Mouse (Mus musculus) kidney, postnatal 4 days (tissue): ENCODE results near the gene Ppt1.
A peak's percentile ranks its signal among the peaks of the same experiment; 100 is the strongest.
"Not testable (repeated sequence)": the region's sequence is repeated elsewhere in the genome, so short reads cannot be mapped to it uniquely, and the experiment has no call there.

Experiments
- DNase-seq, 2 experiments: peaks; one replicate each; pipeline ENCODE4 v3.0.0; 2021; ENCODE audit warnings: mixed read lengths in 2 of 2

The Ppt1 gene

DNA sequence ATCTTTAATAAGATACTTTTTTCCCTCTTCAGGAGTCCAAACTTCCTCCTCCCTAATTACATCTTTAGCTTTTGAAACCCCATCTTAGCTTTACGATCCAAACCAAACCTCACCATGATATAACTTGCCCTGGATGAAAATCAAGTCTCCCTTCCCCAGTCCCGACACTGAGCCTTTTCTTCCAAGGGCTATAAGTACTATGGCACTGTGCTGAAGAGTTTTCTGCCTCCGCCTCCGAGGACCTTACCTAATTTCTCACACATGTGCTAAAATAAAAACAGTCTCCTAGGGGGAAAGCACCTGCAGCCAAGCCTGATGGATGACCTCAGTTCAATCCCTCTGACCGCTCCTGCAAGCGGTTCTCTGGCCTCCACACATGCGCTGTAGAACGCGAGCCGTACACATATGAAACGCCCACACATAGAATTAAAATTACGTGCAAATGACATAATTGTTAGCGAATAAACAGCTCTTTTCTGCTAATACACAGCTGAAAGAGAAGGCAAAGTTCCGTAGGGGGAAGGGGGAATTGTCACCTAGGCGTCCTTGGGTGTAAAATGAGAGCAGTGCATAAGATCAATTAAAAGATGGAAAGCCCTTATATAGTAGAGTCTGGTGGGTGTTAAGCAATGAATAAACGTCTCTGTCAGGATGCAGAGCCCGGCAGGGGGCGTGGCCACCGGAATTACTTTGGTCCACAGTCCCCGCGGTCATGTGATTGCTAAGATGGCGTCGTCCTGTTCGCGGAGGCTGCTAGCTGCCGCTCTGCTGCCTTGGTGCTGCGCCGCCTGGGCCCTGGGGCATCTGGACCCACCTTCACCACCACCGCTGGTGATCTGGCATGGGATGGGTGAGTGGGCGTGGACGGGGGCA, at the start of gene Ppt1:
Ppt1 (plus strand) TSS at position 713 of the 873 bp plus-strand sequence.
- DNase-seq, result peak; percentile 92 to 95

DNA sequence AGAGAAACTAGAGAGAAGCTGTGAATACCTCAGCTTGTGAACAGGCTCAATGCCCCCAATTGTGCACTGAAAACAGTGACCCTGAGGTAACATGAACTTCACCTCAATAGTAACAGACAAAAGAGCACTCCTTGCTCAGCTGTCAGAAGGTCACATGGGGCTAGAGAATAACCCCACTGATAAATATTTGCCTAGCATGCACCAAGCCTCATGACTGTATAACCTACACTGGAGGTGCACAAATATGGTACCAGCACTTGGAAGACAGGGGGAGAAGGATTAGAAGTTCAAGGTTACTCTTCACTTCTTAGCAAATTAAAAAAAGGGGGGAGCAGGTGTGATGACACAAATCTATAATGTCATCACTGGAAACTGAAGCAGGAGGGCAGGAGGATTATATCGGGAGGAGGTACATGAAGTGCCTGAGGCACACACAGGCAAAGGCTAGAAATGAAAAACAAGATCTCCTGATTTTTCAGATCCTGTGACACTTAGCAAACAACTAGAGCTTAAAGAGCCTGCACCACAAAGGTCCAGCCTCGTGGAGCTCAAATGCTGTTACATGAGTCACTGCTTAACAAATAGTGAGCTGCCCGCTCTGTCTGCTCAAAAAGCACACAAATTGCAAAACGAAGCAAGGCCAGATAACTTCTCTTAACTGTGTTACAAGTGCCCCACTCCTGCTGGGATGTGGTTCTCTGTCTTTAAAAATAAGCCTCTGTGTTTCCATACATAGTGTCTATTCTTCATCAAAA, 46.5 kb upstream of the Ppt1 start:
- no peak for DNase-seq

DNA sequence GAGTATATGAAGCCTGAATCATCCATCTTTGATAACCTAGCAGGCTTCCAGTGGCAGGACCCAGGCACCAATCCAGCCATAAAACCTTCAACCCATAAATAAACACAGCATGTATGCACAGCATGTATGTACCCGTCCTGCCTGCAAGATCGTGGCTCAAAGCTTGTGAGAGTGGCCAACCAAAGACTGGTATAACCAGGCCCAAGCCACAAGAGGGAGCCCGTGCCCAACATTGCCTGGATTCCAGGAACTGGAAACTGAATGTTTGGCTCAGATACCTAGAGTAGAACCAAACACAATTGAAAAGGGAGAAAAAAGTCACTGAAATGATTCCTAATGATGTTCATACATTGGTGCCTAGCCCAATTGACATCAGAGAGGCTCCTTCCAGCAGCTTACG, 27.9 kb upstream of the Ppt1 start:
- DNase-seq, result peak; percentile 78 to 81

DNA sequence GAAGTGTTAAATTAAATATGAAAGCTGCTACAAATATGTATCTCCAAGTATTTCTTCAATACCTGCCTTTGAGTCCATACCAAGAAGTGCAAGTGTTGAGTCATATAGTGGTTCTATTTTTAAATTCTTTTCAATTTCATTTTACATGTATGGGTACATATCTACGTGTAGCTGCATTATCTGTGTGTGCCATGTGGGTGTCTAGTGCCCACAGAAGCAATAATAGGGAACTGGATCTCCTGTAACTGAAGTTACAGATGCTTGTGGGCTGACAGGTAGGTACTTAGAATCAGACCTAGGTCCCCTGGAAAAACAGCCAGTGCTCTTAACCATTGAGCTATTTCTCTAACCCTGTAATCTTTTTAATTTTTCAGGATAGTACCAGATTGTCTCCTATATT, 24.9 kb upstream of the Ppt1 start:
- DNase-seq, result no peak

DNA sequence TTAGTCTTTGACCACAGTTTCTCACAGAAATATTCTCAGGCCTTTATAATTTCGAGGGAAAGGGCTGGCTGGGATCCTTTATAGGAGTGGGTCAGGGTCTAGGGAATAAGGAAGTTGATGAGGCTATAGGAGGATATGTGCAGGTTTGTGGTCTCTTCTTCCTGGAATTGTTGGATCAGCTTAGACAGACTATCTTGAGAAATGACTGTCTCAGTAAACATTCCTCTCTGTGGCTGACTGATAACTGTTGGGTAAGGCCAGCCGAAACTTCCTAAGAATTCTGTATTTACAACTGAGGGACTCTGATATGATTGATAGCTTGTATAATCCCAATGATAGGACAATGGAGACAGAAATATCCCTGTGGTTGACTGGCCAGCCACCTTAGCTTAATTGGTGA, 24.2 kb upstream of the Ppt1 start:
- no peak for DNase-seq

DNA sequence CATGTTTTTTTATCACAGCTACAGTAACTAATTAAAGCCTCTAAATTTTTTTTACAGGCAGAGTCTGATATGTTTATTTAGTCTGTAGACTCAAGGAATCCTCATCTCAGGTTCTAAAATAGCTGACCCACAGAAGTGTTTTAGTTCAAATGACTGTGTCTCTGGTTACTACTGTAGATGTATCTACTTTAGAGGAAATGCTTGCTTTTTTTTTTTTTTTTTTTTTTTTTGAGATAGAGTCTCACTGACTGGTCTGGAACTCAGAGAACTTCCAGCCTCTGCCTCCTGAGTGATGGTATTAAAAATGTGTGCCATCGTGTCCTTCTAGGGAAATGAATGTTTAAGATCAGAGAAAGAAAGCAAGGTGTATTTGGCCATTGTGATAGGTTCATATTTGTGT, 19.8 kb upstream of the Ppt1 start:
- DNase-seq, result no peak

DNA sequence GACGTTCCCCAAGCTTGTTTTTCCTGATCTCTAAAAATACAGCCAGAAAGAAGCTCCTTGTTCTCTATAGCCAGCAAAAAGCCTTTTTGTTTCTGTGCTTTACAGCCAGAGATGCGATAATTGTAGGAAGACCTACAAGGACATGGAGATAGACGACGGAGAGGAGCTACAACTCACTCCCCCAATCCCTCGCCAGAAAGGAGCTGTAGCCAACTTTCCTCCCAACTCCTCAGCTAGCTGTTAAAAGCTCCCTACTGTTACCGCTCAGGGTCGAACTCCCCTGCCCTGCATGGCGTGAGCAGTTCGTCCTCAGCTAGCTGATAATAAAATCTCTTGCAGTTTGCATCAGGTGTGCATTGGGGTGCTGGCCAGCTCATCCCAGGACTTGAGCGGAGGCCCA, 15.1 kb upstream of the Ppt1 start:
- not testable (repeated sequence) for DNase-seq

DNA sequence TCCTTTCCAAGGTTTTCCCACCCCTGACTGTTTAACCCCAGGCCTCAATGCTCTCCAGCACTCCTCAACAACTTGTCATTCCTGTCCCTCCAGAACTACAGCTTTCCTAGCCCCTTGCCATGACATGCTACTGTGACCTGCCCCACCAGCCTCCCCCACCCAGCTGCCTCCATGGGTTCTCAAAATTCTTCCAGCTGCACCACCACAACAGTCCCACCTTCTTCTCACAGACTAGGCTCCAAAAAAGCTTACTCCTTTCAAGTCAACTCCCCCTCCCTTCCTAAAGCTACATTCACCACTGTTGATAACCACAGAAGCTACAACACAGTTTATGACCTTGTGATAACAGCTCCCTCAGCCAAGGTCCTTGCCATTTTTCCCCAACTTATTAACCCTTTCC, 8.4 kb upstream of the Ppt1 start:
- DNase-seq, result no peak

DNA sequence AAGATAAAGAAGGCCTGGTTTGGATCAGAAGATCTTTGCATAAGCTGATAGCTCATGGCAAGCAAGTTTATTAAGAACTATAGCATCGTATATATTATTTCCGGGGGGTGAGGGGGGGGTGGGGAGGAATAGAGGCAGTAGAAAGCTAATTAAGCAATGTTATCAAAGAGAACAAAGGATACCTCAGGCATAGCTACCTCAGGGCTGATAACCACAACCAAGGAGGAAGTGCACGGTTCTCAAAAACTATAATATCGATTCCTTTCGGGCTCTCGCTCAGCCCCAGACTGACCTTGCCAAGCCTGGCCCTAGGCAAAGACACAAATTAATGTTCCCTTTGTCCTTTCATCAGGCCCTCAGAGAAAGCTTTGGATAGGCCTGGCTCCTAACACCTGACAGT, 6.7 kb upstream of the Ppt1 start:
- no peak for DNase-seq

DNA sequence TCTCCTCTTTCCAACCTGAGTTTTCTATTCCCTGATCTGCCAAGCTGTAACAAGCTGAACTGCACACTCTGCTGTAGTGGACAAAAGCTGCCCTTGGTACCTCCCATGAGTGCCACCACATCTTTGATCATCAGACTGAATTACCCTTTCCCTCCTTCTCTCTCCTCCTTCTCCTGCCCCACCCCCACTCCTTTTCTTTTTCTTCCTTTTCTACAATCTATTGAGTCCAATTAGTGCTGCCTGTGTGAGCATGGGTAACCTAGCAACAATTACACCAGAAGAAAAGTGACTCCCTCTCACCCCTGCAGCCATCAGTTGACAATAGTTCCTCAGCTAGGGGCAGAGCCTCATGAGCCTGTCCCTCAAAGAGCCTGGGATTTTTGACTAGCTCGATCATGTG, 4.2 kb upstream of the Ppt1 start:
- no peak for DNase-seq

DNA sequence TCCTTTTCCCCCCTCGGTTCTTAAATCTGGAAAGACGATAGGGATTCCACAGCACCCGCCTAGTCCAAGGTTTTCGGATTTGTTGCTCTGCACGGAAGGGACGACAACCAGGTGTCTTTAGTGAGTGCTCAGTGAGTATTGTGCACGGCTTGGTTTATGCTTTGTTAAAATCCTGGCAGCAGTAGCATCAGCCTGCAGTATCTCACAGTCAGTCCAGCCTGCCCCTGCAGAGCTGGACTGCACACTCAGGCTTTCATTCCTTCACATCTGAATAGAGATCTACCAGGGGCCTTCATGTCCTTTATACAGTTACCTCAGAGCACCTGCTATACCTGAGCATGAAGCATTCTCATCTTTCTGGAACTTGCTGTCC, 347 bp downstream of the Ppt1 start:
- DNase-seq, result no peak

DNA sequence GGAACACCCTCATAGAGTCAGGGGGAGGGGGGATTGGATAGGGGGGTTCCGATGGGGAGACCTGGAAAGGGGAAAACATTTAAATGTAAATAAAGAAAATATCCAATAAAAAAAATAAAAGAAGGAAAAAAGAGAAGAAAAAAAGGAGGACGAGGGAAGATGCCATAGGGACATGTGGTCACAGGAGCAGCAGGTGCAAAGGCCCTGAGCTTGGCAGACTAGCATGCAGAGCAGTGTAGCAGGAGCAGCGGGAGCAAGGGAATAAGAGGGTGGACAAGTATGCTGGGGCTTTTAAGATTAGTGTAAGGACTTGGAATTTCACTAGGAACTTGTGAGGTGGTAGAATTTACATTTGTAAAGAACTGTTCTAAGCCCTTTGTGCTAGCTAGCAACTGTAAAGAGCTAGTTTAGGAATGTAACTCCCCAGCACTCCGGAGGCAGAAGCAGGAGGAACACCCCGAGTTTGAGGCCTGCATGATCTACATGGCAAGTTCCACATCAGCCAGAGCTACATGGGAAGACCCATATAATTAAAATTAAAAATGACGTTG, 1.2 kb downstream of the Ppt1 start:
- no peak for DNase-seq

DNA sequence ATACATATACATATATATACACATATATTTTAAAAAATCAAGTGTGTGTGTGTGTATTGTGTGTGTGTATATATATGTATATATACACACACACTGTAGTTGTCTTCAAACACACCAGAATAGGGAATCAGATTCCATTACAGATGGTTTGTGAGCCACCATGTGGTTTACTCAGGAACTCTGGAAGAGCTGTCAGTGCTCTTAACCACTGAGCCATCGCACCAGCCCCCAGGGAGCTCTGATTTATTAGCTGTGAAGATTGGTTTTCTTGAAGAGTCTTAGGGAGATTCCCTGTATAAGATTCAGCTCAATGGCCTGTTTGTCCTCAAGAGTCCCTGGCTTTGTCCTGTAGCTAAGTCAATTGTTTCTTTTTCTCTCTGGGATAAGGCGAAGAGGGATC, 2.0 kb downstream of the Ppt1 start:
- no peak for DNase-seq

DNA sequence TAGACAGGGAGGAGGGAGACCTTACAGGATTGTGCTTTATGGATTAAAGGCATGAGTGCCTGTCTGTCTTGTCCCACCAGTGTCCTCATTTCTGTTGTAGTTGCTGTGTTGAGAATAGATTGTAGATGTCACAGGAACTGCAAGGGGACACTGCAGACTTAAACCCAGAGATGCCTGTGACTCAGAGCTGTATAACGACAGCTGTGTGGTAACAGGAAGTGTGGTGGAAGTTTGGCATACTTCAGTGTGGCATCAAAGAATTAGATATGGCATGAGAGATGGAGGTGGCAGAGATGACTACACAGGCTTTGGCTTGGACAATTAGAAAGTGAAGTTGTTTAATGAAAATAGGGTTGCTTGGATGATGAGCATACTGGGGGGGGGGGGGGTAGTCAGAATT, 2.4 kb downstream of the Ppt1 start:
- DNase-seq, result no peak

DNA sequence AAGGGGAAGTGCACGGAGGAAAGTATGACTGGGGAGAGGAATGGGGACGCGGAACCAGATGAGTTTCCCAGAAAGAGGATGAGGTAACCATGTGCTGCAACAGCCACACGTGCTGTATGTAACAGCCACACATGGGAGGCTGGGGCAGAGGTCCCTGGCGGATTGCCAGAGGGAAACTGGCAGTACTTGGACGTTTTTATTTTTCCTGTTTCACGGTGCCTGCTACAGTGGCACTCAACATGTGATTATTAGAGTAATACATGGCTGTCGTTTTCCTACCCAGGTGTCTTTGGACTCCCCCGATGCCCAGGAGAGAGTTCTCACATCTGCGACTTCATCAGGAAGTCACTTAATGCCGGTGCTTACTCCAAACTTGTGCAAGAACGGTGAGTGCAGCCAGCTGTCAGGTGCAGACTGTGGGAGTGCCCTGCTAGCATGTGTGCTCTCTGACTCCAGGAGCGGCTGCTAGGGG, 12.1 kb downstream of the Ppt1 start:
- DNase-seq, result peak; percentile 20 to 33

DNA sequence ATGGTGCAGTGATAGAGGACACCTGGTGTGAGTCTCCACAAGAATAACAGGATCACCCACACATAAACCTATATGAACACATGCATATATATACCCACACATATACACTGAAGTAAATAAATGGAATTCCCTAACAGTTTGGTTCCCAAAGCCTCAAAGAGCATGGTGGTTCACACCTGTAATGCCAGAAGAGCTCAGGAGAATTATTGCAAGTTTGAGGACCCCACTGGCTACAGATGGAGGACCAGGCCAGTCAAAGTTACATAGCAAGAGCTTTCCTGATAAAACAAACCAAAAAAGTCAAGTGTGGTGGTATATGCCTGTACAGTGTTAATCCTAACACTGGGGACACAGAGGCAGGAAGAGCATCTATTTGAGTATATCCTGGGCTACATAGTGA, 15.5 kb downstream of the Ppt1 start:
- DNase-seq, result no peak

DNA sequence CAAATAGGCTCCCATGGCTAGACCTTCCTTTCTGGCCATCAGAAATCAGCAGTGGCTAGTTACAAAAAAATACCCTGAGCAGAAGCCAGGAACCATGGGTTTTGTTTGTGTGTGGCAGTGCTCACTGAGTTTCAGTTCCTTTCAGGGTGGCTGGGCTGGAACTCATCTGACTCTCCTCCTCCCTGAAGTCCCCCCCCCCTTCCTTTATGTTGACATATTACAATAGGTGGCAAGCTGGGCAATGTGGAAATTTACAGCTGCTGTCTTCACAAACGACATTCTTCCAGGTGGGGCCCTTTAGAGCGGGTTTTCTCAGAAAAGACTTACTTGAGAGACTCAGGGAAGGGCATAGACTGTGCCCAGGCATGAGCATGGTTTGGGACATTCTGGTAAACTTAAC, 17.6 kb downstream of the Ppt1 start:
- no peak for DNase-seq

DNA sequence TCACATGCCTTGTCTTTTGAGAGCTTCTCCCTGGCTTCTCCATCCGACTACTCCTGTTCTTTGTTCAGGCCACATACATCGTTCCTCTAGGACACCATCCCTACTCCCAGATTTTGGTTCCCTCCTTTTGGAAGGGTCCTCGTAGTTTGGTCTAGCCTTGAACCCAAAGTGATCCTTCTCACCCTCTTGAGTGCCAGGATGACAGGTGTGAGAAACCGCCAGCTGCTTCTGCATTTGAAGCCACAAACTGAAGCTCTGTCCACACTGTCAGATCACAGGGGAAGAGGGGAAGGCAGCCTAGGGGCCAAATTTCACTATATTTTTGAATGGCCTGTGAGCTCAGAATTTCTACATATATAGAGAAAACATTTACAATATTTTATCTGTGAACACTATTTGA, 18.7 kb downstream of the Ppt1 start:
- DNase-seq, result no peak

DNA sequence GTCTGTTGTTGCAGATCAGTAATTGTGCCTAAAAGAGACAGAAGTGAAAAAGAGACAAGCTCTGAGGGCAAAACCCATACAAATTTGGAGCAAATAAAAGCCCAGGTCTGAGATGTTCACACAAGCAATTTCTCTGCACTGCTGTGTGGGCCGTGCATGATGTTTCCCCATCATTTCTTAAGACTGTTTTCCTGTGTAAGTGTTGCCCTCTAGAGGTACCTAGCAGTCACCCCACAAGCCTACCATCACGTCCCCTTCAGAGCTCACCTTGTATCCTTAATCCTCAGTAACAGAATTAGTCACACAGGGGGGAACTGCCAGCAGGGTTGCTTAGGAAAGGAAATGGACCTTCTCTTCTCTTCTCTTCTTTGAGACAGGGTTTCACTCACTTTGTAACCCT, 21.9 kb downstream of the Ppt1 start:
- no peak for DNase-seq

DNA sequence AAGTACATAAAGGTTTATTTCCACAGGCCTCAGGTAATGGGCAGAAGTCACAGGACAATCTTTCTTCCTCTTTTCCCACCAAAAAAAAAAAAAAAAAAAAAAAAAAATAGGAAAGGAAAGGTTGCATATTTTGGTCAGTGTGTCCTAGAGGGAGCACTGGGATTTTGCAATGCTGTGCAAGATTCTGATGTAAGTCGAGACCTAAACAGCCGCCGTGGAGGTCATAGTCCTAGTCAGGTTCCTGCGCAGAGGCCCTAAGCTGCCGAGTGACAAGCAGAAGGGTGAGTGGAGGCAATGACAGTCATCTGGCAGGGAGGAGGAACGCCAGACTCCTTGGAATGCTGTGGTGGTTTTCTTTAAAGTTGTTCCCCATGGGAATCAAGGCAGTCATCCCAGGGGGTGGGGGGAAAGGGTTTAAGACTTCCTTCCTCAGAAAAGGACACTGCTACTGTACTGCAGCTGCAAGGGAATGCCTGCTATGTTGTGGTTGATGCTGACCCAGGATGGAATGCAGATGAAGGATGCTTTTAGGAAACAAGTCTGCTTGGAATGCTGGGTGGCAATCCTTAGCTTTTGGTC, 23.1 kb downstream of the Ppt1 start:
- peak; percentile 17 to 23 for DNase-seq

DNA sequence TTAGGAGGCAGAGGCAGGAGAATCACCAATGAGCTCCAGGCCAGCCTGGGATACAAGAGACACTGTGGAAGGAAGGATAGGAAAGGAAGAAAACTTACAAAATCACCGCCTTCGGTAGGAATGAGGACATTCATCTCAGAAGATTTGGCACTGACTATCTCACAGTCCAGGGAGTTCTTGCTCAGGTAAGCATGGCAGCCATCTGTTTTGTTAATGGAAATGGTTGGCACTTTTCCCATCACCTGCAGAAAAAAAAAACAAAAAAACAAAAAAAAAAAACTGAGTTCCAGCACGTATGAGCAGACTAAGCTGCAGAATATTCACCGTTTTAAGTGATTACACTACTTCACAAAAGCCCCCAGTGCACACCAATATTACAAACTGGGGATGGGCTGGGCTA, 25.8 kb downstream of the Ppt1 start:
- no peak for DNase-seq

DNA sequence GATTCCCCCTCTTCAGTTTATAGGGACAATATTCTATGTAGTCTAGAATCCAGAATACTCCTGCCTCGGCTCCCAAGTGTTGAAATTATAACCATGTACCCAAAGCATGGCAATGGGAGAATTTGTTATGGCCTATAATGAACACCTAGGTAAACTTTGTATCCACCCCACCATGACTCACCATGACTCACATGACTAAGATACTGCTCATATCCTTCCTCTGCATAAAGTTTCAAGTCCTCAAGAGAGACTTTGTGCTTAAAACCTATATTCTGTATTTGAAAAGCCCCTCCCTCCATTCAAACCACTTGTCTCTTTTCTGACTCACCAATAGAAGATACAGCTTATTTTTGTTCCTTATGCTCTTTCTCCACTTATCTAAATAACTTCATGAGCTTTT, 32.0 kb downstream of the Ppt1 start:
- no peak for DNase-seq

DNA sequence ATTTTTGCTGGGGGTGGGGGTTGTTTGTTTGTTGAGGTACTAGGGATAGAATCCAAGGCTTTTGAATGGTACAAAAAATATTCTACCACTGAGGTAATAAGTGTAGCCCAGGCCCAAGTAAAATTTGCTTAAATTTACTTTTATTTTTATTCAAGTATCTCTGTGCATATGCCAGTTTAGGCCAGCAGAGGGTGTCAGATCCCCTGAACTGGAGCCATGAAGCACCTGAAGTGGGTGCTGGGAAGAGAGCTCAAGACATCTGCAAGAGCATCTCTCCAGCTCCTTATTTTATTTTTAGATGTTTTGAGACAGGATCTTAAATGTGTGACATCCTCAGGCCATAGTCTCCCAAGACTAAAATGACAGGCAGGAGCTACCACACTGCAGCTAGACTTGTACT, 34.0 kb downstream of the Ppt1 start:
- DNase-seq, result peak; percentile 55 to 57

DNA sequence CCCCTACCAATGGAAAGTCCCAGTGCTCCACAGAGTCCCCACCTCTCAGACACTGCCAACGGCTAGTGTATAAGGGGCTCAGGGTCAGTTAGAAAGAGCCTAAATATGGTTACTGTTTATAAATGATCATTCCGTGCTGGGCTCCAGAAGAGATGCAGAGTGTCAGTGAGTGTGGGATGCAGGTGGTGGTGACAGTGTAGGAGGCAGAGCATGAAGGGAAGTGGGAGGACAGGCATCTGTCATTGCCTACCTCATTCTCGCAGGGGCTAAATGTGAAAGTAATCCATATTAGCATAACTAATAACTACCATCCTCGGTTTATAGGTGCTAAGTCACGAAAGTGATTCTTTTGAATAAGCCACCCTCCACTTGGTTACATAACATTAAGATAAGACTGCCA, 34.7 kb downstream of the Ppt1 start:
- DNase-seq, result no peak
